Mouse (Mus musculus) kidney, adult 11 months (tissue): ENCODE results near the gene Lipt2.
A peak's percentile ranks its signal among the peaks of the same experiment; 100 is the strongest.

ENCODE experiments used
- DNase-seq: peaks from one replicate; pipeline ENCODE4 v3.0.0; 2022

Lipt2 gene

GRCm38 (mm10) chr7:100178016-100178890, 19.2 kb downstream of the Lipt2 start:
- DNase-seq = peak; percentile 35

- no peak for DNase-seq
Measured at GRCm38 (mm10) chr7:100178891-100179233, 19.8 kb downstream of the Lipt2 start.

GRCm38 (mm10) chr7:100179394-100179793, 20.3 kb downstream of the Lipt2 start:
- DNase-seq = no peak

- no peak for DNase-seq
Measured at GRCm38 (mm10) chr7:100179836-100180407, 20.8 kb downstream of the Lipt2 start.

- DNase-seq = no peak
Measured at GRCm38 (mm10) chr7:100181176-100181575, 22.1 kb downstream of the Lipt2 start.

GRCm38 (mm10) chr7:100181614-100182013, 22.5 kb downstream of the Lipt2 start:
- no peak for DNase-seq

GRCm38 (mm10) chr7:100182388-100182787, 23.3 kb downstream of the Lipt2 start:
- no peak for DNase-seq

- DNase-seq = no peak
Measured at GRCm38 (mm10) chr7:100187601-100188000, 28.5 kb downstream of the Lipt2 start.

- DNase-seq = no peak
Measured at GRCm38 (mm10) chr7:100190167-100190566, 31.1 kb downstream of the Lipt2 start.

- no peak for DNase-seq
Measured at GRCm38 (mm10) chr7:100190778-100191177, 31.7 kb downstream of the Lipt2 start.

GRCm38 (mm10) chr7:100201191-100201590, 42.1 kb downstream of the Lipt2 start:
- no peak for DNase-seq

- DNase-seq = no peak
Measured at GRCm38 (mm10) chr7:100203616-100204015, 44.5 kb downstream of the Lipt2 start.

GRCm38 (mm10) chr7:100204871-100205270, 45.8 kb downstream of the Lipt2 start:
- DNase-seq = no peak

- DNase-seq = no peak
Measured at GRCm38 (mm10) chr7:100206144-100206543, 47.1 kb downstream of the Lipt2 start.

GRCm38 (mm10) chr7:100207886-100208285, 48.8 kb downstream of the Lipt2 start:
- no peak for DNase-seq
